Mouse (Mus musculus) kidney, embryonic 16.5 days (tissue): ENCODE data around the gene Npm3. TPM values are rescaled to one million over a fixed set of nuclear protein-coding genes. Genes with fewer than 3 reads are reported as not detected.

Experiments
- ATAC-seq: fragments of 200-750 bp; cut with Nextera tagmentation; 2 replicates; pipeline ENCODE4 v1.8.0; 2017; ENCODE audit warnings: moderate TSS enrichment; ENCODE audit not compliant: low FRiP score, low TSS enrichment
- H3K27ac ChIP-seq: fragments of 300-500 bp; sonication (generic); 2 replicates; pipeline ENCODE4 v1.5.1; 2014; ENCODE audit warnings: low read length
- H3K27me3 ChIP-seq: fragments of 300-500 bp; sonication (generic); 2 replicates; pipeline ENCODE4 v1.6.1; 2014; ENCODE audit warnings: low read length, control low read depth, mixed read lengths; ENCODE audit not compliant: insufficient read depth
- H3K36me3 ChIP-seq: fragments of 300-500 bp; sonication (generic); 2 replicates; pipeline ENCODE4 v1.6.1; 2014; ENCODE audit warnings: low read length, control low read depth, mixed read lengths; ENCODE audit not compliant: insufficient read depth
- H3K4me1 ChIP-seq: fragments of 300-500 bp; sonication (generic); 2 replicates; pipeline ENCODE4 v1.6.1; 2014; ENCODE audit warnings: low read length, control low read depth, mixed read lengths; ENCODE audit not compliant: insufficient read depth
- H3K4me2 ChIP-seq: fragments of 300-500 bp; sonication (generic); replicated peaks from 2 replicates; pipeline ENCODE4 v1.6.1; 2014; ENCODE audit warnings: low read depth, low read length
- H3K4me3 ChIP-seq: fragments of 300-500 bp; sonication (generic); 2 replicates; pipeline ENCODE4 v1.5.1; 2014; ENCODE audit warnings: mild to moderate bottlenecking, low read length
- H3K9ac ChIP-seq: fragments of 300-500 bp; sonication (generic); replicated peaks from 2 replicates; pipeline ENCODE4 v1.6.1; 2014; ENCODE audit warnings: low read length
- H3K9me3 ChIP-seq: fragments of 300-500 bp; sonication (generic); 2 replicates; pipeline ENCODE4 v1.6.1; 2016; ENCODE audit warnings: low read length, control low read depth
- WGBS: fragments of 180-500 bp; shearing (Covaris S2); extraction: QIAGEN DNeasy Blood & Tissue Kit; methylation state at CpG from one replicate; pipeline ENCODE4 v1.1.7; 2014; 5-methylcytosine and 5-hydroxymethylcytosine counted together
- polyA plus RNA-seq: library from polyadenylated mRNA; unstranded; fragments of >200 nt; fragmentation: Nextera tagmentation; extraction: Ambion mirVana; gene quantifications from 2 replicates; pipeline ENCODE4 v1.2.1, GENCODE M21; 2015

Npm3 gene
- polyA plus RNA-seq, 1 experiment from 2014 or later, result 16.3 TPM

GRCm38 (mm10) chr19:45718286-45718685, 31.1 kb downstream of the Npm3 start:
- no peak overlapping the region for H3K9ac ChIP-seq
- H3K4me3 ChIP-seq, result no peak overlapping the region
- peaks cover 19% of the 10 kb centered on the region for H3K4me1 ChIP-seq
- H3K27me3 ChIP-seq, result no peaks in the 10 kb centered on the region
- no peak for ATAC-seq
- peak overlapping the region; percentile 33 for H3K4me2 ChIP-seq
- 60% methylated on average over 3 of the region's 3 CpGs for WGBS
- H3K9me3 ChIP-seq, result no peaks in the 10 kb centered on the region
- H3K27ac ChIP-seq, result no peak overlapping the region
- H3K36me3 ChIP-seq, result no peaks in the 10 kb centered on the region

- H3K36me3 ChIP-seq, result no peaks in the 10 kb centered on the region
- peak; percentile 66; the same call in 1 of the 2 replicates for ATAC-seq
- peak overlapping the region; percentile 33 for H3K4me2 ChIP-seq
- WGBS, result 6% methylated on average over 16 of the region's 16 CpGs
- H3K4me3 ChIP-seq, result peak overlapping the region; percentile 16
- H3K27me3 ChIP-seq, result no peaks in the 10 kb centered on the region
- H3K9ac ChIP-seq, result peak overlapping the region; percentile 58
- no peak overlapping the region for H3K27ac ChIP-seq
- H3K4me1 ChIP-seq, result peaks cover 19% of the 10 kb centered on the region
- H3K9me3 ChIP-seq, result no peaks in the 10 kb centered on the region
These were observed 31.7 kb downstream of the Npm3 start for GRCm38 (mm10) chr19:45717493-45718220.

GRCm38 (mm10) chr19:45708704-45709103, 40.7 kb downstream of the Npm3 start:
- Histone ChIP-seq H3K9me3 (0 out of 2 replicates have a peak, but pooled peaks cover 4% of the 10 kb centered on the region), H3K9ac (no peak overlapping the region), H3K27me3 (no peaks in the 10 kb centered on the region), H3K27ac (no peak overlapping the region), H3K4me3 (no peak overlapping the region), H3K4me2 (no peak overlapping the region), H3K4me1 (peaks cover 7% of the 10 kb centered on the region), H3K36me3 (no peaks in the 10 kb centered on the region)
- 81% methylated on average over 3 of the region's 3 CpGs for WGBS
- no peak for ATAC-seq

Other genes with a start within 250 kb of the Npm3 start
- gene Poll, start 189.1 kb downstream of the Npm3 start, polyA plus RNA-seq, result 20.4 and 21.9 TPM in 2 replicates
- 52.4 and 52.9 TPM in 2 replicates for gene Gm17018, start 189.0 kb downstream of the Npm3 start, polyA plus RNA-seq
- 7.2 and 7.9 TPM in 2 replicates for gene Fbxw4, start 89.3 kb downstream of the Npm3 start, polyA plus RNA-seq
- gene Fgf8, start 6.7 kb downstream of the Npm3 start, polyA plus RNA-seq, result 13.0 and 15.5 TPM in 2 replicates
- 42.9 and 52.3 TPM in 2 replicates for gene Mgea5, start 34.2 kb upstream of the Npm3 start, polyA plus RNA-seq
- 2.0 and 2.3 TPM in 2 replicates for gene Kcnip2, start 66.5 kb upstream of the Npm3 start, polyA plus RNA-seq
- 20.9 and 21.9 TPM in 2 replicates for gene Armh3, start 248.9 kb upstream of the Npm3 start, polyA plus RNA-seq